Mouse (Mus musculus) midbrain, embryonic 12.5 days (tissue): ENCODE data around the gene Gm6034. TPM values are rescaled to one million over a fixed set of nuclear protein-coding genes. Genes with fewer than 3 reads are reported as not detected.
"Not testable (repeated sequence)": the region's sequence is repeated elsewhere in the genome, so short reads cannot be mapped to it uniquely, and the experiment has no call there.

Source experiments
- ATAC-seq: fragments of 200-750 bp; cut with Nextera tagmentation; 2 replicates; pipeline ENCODE4 v1.8.0; 2017; ENCODE audit warnings: low read depth, moderate TSS enrichment, moderate library complexity; ENCODE audit not compliant: low FRiP score
- H3K27ac ChIP-seq: fragments of 300-500 bp; sonication (generic); replicated peaks from 2 replicates; pipeline ENCODE4 v1.5.1; 2016; ENCODE audit warnings: mild to moderate bottlenecking
- H3K27me3 ChIP-seq: fragments of 300-500 bp; sonication (generic); 2 replicates; pipeline ENCODE4 v1.6.1; 2016; ENCODE audit warnings: mild to moderate bottlenecking
- H3K36me3 ChIP-seq: fragments of 300-500 bp; sonication (generic); 2 replicates; pipeline ENCODE4 v1.6.1; 2016
- H3K4me1 ChIP-seq: fragments of 300-500 bp; sonication (generic); 2 replicates; pipeline ENCODE4 v1.6.1; 2016
- H3K4me2 ChIP-seq: fragments of 300-500 bp; sonication (generic); replicated peaks from 2 replicates; pipeline ENCODE4 v1.6.1; 2016; ENCODE audit warnings: mild to moderate bottlenecking, moderate library complexity
- H3K4me3 ChIP-seq: fragments of 300-500 bp; sonication (generic); 2 replicates; pipeline ENCODE4 v1.5.1; 2016; ENCODE audit warnings: mild to moderate bottlenecking
- H3K9ac ChIP-seq: fragments of 300-500 bp; sonication (generic); replicated peaks from 2 replicates; pipeline ENCODE4 v1.6.1; 2016; ENCODE audit warnings: mild to moderate bottlenecking, moderate library complexity
- H3K9me3 ChIP-seq: fragments of 300-500 bp; sonication (generic); 2 replicates; pipeline ENCODE4 v1.6.1; 2016; ENCODE audit warnings: mild to moderate bottlenecking
- WGBS: fragments of 180-500 bp; shearing (Covaris S2); methylation state at CpG from one replicate; pipeline ENCODE4 v1.1.7; 2016; 5-methylcytosine and 5-hydroxymethylcytosine counted together
- polyA plus RNA-seq: library from polyadenylated mRNA; unstranded; fragments of >200 nt; fragmentation: Nextera tagmentation; extraction: Ambion mirVana; gene quantifications from 2 replicates; pipeline ENCODE4 v1.2.1, GENCODE M21; 2016

Gene Gm6034
- polyA plus RNA-seq, 1 experiment from 2014 or later = not detected

GRCm38 (mm10) chr17:36003331-36003730 lies 39.4 kb upstream of the Gm6034 start:
- Histone ChIP-seq H3K27me3 (no peaks in the 10 kb centered on the region), H3K9ac (no peak overlapping the region), H3K4me2 (no peak overlapping the region), H3K4me3 (no peak overlapping the region), H3K36me3 (peaks cover 14% of the 10 kb centered on the region), H3K4me1 (no peaks in the 10 kb centered on the region), H3K27ac (no peak overlapping the region), H3K9me3 (0 out of 2 replicates have a peak, but pooled peaks cover 3% of the 10 kb centered on the region)
- WGBS = 97% methylated on average over 7 of the region's 7 CpGs
- no peak for ATAC-seq

GRCm38 (mm10) chr17:36004409-36004808 lies 38.4 kb upstream of the Gm6034 start:
- WGBS = 96% methylated on average over 7 of the region's 7 CpGs
- peaks cover 14% of the 10 kb centered on the region for H3K36me3 ChIP-seq
- not testable (repeated sequence) for H3K27ac ChIP-seq, ATAC-seq, H3K9ac ChIP-seq, H3K27me3 ChIP-seq, H3K4me3 ChIP-seq, H3K4me1 ChIP-seq, H3K4me2 ChIP-seq, H3K9me3 ChIP-seq

GRCm38 (mm10) chr17:36014977-36015376 lies 27.8 kb upstream of the Gm6034 start:
- H3K4me2 ChIP-seq = no peak overlapping the region

GRCm38 (mm10) chr17:36017046-36017445 lies 25.7 kb upstream of the Gm6034 start:
- Histone ChIP-seq H3K27ac (no peak overlapping the region), H3K9ac (no peak overlapping the region), H3K9me3 (no peaks in the 10 kb centered on the region), H3K4me3 (no peak overlapping the region), H3K4me1 (peaks cover 6% of the 10 kb centered on the region), H3K27me3 (no peaks in the 10 kb centered on the region), H3K36me3 (peaks cover 16% of the 10 kb centered on the region), H3K4me2 (no peak overlapping the region)
- no peak for ATAC-seq
- 94% methylated on average over 5 of the region's 5 CpGs for WGBS

More at GRCm38 (mm10) chr17:36014977-36015376, 27.8 kb upstream of the Gm6034 start:
- 94% methylated on average over 5 of the region's 5 CpGs for WGBS
- Histone ChIP-seq H3K36me3 (peaks cover 16% of the 10 kb centered on the region), H3K4me3 (no peak overlapping the region), H3K27ac (no peak overlapping the region), H3K9me3 (no peaks in the 10 kb centered on the region), H3K4me1 (no peaks in the 10 kb centered on the region), H3K9ac (no peak overlapping the region), H3K27me3 (no peaks in the 10 kb centered on the region)
- no peak for ATAC-seq

- Histone ChIP-seq H3K9ac (no peak overlapping the region), H3K9me3 (no peaks in the 10 kb centered on the region), H3K4me1 (peaks cover 6% of the 10 kb centered on the region), H3K27ac (no peak overlapping the region), H3K4me3 (no peak overlapping the region), H3K4me2 (no peak overlapping the region), H3K36me3 (peaks cover 16% of the 10 kb centered on the region), H3K27me3 (no peaks in the 10 kb centered on the region)
- WGBS = 67% methylated on average over 2 of the region's 2 CpGs
- ATAC-seq = no peak
These were observed 23.8 kb upstream of the Gm6034 start for GRCm38 (mm10) chr17:36018979-36019378.

GRCm38 (mm10) chr17:36019519-36019918 lies 23.2 kb upstream of the Gm6034 start:
- Histone ChIP-seq H3K4me1 (peaks cover 6% of the 10 kb centered on the region), H3K9me3 (no peaks in the 10 kb centered on the region), H3K27me3 (no peaks in the 10 kb centered on the region), H3K4me3 (no peak overlapping the region), H3K27ac (no peak overlapping the region), H3K9ac (no peak overlapping the region), H3K36me3 (peaks cover 11% of the 10 kb centered on the region), H3K4me2 (no peak overlapping the region)
- no peak for ATAC-seq
- whole genome bisulfite sequencing = 79% methylated on average over 3 of the region's 3 CpGs

GRCm38 (mm10) chr17:36020191-36021073 lies 22.3 kb upstream of the Gm6034 start, which contains the start of gene H2-T24:
Gene H2-T24, minus strand, starts transcription at chr17:36020560.
- Histone ChIP-seq H3K36me3 (0 out of 2 replicates have a peak, but pooled peaks cover 2% of the 10 kb centered on the region), H3K9me3 (no peaks in the 10 kb centered on the region), H3K4me1 (peaks cover 6% of the 10 kb centered on the region), H3K27me3 (no peaks in the 10 kb centered on the region), H3K27ac (no peak within 1 kb of the TSS), H3K4me2 (no peak within 1 kb of the TSS), H3K9ac (no peak within 1 kb of the TSS), H3K4me3 (no peak within 1 kb of the TSS)
- no peak for ATAC-seq
- 40% methylated on average over 15 of the region's 15 CpGs for WGBS

GRCm38 (mm10) chr17:36021309-36021708 lies 21.5 kb upstream of the Gm6034 start:
- peaks cover 6% of the 10 kb centered on the region for H3K4me1 ChIP-seq
- no peak overlapping the region for H3K4me3 ChIP-seq
- WGBS = 91% methylated on average over 1 of the region's 1 CpGs
- H3K36me3 ChIP-seq = no peaks in the 10 kb centered on the region
- H3K27me3 ChIP-seq = no peaks in the 10 kb centered on the region
- ATAC-seq = no peak
- H3K27ac ChIP-seq = no peak overlapping the region
- H3K9ac ChIP-seq = no peak overlapping the region
- no peaks in the 10 kb centered on the region for H3K9me3 ChIP-seq
- no peak overlapping the region for H3K4me2 ChIP-seq

- Histone ChIP-seq H3K4me3 (no peak overlapping the region), H3K9ac (no peak overlapping the region), H3K4me2 (no peak overlapping the region), H3K4me1 (peaks cover 6% of the 10 kb centered on the region), H3K27ac (no peak overlapping the region), H3K27me3 (no peaks in the 10 kb centered on the region), H3K36me3 (no peaks in the 10 kb centered on the region), H3K9me3 (no peaks in the 10 kb centered on the region)
- 91% methylated on average over 9 of the region's 9 CpGs for WGBS
- no peak for ATAC-seq
These were observed 20.7 kb upstream of the Gm6034 start for GRCm38 (mm10) chr17:36022098-36022497.

GRCm38 (mm10) chr17:36022922-36023321 lies 19.8 kb upstream of the Gm6034 start:
- Histone ChIP-seq H3K4me3 (no peak overlapping the region), H3K36me3 (no peaks in the 10 kb centered on the region), H3K9me3 (no peaks in the 10 kb centered on the region), H3K4me1 (peaks cover 6% of the 10 kb centered on the region), H3K27ac (no peak overlapping the region), H3K4me2 (no peak overlapping the region), H3K27me3 (no peaks in the 10 kb centered on the region), H3K9ac (no peak overlapping the region)
- no peak for ATAC-seq
- 92% methylated on average over 6 of the region's 6 CpGs for WGBS

GRCm38 (mm10) chr17:36023710-36024654 lies 18.8 kb upstream of the Gm6034 start:
- no peak for ATAC-seq
- Histone ChIP-seq H3K4me1 (peaks cover 6% of the 10 kb centered on the region), H3K4me3 (no peak overlapping the region), H3K9ac (no peak overlapping the region), H3K27me3 (no peaks in the 10 kb centered on the region), H3K27ac (no peak overlapping the region), H3K36me3 (no peaks in the 10 kb centered on the region), H3K9me3 (no peaks in the 10 kb centered on the region), H3K4me2 (no peak overlapping the region)
- 76% methylated on average over 9 of the region's 9 CpGs for WGBS

- H3K27me3 ChIP-seq = no peaks in the 10 kb centered on the region
- H3K4me2 ChIP-seq = no peak overlapping the region
- 75% methylated on average over 5 of the region's 5 CpGs for WGBS
- H3K4me1 ChIP-seq = peaks cover 6% of the 10 kb centered on the region
- ATAC-seq = no peak
- no peak overlapping the region for H3K9ac ChIP-seq
- H3K4me3 ChIP-seq = no peak overlapping the region
- H3K36me3 ChIP-seq = no peaks in the 10 kb centered on the region
- no peaks in the 10 kb centered on the region for H3K9me3 ChIP-seq
- H3K27ac ChIP-seq = no peak overlapping the region
These were observed 17.6 kb upstream of the Gm6034 start for GRCm38 (mm10) chr17:36025197-36025596.
